Mouse (Mus musculus): Measurements from ENCODE around the gene Ppp3ca. TPM values are rescaled to one million over a fixed set of nuclear protein-coding genes. Genes with fewer than 3 reads are reported as not detected.

Ppp3ca gene
- polyA plus RNA-seq, 1 experiment: 25.3 TPM

DNA sequence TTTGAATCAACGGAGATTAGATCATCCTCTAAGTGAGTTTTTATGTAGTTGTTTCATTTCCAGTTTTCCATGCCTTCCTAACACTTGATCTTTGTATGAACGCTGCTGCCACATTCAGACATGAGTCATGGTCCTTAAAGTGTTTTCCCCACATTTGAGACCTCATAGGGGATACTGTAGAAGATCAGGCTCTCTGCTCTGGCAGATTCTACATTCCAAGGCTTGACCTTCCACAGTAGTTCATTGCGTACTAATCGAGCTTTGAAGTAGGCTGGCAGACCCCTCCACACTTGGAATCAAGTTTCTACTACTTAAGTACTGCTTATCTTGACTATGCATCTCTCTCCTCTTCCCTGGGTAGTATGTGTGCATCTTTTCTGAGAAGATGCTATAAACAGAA is 183.7 kb downstream of the Ppp3ca start:
- Histone ChIP-seq H3K4me1 (ENCODE audit: control insufficient read depth, insufficient read depth, insufficient read length, low read length) (no peaks in the 10 kb centered on the region; the same call in 1 of the 2 replicates), H3K36me3 (ENCODE audit: control insufficient read depth, insufficient read depth, low read length) (no peaks in the 10 kb centered on the region), H3K27ac (ENCODE audit: insufficient read depth, low read depth, low read length) (no peak overlapping the region), H3K27me3 (ENCODE audit: control insufficient read depth, insufficient read depth, low read length) (no peaks in the 10 kb centered on the region), H3K4me3 (ENCODE audit: low read depth, low read length) (no peak overlapping the region)
- WGBS: 76% methylated on average over 4 of the region's 4 CpGs
- TF ChIP-seq POLR2A (IDR thresholded peaks at IDR 0.05; ENCODE audit: low read depth, low read length) (no peak), CTCF (IDR thresholded peaks at IDR 0.05; ENCODE audit: extremely low read depth, insufficient read length, insufficient replicate concordance, low read depth, low read length) (no peak)

GRCm38 (mm10) chr3:136855996-136856395 is 186.1 kb downstream of the Ppp3ca start:
- 87% methylated on average over 4 of the region's 4 CpGs for WGBS

DNA sequence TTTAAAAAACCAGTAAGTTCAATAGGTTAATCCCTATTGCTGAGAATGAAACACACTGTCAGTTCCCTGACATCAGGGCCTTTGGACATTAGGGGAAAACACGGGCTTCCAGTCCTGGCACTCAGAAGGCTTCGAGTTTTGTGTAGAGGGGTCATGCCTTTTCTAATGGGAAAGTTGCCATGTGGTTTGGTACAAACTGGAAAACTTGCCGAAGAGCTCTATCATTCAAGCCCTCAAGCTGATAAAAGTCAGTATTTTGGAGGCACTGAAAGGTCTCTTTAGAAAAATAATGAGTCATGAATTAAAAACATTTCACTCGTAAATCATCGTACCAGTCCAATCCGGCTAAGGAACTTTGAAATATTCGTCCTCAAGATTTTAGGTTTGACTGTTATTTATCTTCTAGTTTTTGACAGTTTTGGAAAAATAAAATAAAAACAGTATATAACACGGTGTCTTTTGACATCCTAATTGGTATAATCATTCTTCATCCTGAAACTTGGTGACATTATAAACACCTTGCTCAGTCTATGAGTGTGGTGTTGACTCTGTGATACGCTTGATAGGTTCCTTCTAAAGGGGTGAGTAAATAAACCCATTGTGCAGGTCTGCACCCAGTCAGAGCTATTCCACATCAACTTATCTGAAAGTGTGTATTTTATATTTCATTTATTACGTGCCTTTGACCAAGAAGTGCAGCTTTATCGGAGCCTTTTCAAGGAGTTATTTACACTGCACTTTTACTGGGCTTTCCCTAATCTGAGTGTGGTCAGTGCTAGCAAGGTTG is 192.3 kb downstream of the Ppp3ca start:
- H3K36me3 ChIP-seq (ENCODE audit: control insufficient read depth, insufficient read depth, low read length): no peaks in the 10 kb centered on the region
- H3K4me1 ChIP-seq (ENCODE audit: control insufficient read depth, insufficient read depth, insufficient read length, low read length): no peaks in the 10 kb centered on the region
- 55% methylated on average over 11 of the region's 11 CpGs for WGBS
- H3K27ac ChIP-seq (ENCODE audit: insufficient read depth, low read depth, low read length): no peak overlapping the region
- no peaks in the 10 kb centered on the region for H3K27me3 ChIP-seq (ENCODE audit: control insufficient read depth, insufficient read depth, low read length)
- TF ChIP-seq POLR2A (IDR thresholded peaks at IDR 0.05; ENCODE audit: low read depth, low read length): no peak
- no peak for TF ChIP-seq CTCF (IDR thresholded peaks at IDR 0.05; ENCODE audit: extremely low read depth, insufficient read length, insufficient replicate concordance, low read depth, low read length)
- no peak overlapping the region for H3K4me3 ChIP-seq (ENCODE audit: low read depth, low read length)

More at GRCm38 (mm10) chr3:136855996-136856395, 186.1 kb downstream of the Ppp3ca start:
- Histone ChIP-seq H3K27me3 (ENCODE audit: control insufficient read depth, insufficient read depth, low read length) (no peaks in the 10 kb centered on the region), H3K4me1 (ENCODE audit: control insufficient read depth, insufficient read depth, insufficient read length, low read length) (no peaks in the 10 kb centered on the region; the same call in 1 of the 2 replicates), H3K36me3 (ENCODE audit: control insufficient read depth, insufficient read depth, low read length) (no peaks in the 10 kb centered on the region), H3K4me3 (ENCODE audit: low read depth, low read length) (no peak overlapping the region), H3K27ac (ENCODE audit: insufficient read depth, low read depth, low read length) (no peak overlapping the region)
- no peak for TF ChIP-seq POLR2A (IDR thresholded peaks at IDR 0.05; ENCODE audit: low read depth, low read length)
- no peak for TF ChIP-seq CTCF (IDR thresholded peaks at IDR 0.05; ENCODE audit: extremely low read depth, insufficient read length, insufficient replicate concordance, low read depth, low read length)

DNA sequence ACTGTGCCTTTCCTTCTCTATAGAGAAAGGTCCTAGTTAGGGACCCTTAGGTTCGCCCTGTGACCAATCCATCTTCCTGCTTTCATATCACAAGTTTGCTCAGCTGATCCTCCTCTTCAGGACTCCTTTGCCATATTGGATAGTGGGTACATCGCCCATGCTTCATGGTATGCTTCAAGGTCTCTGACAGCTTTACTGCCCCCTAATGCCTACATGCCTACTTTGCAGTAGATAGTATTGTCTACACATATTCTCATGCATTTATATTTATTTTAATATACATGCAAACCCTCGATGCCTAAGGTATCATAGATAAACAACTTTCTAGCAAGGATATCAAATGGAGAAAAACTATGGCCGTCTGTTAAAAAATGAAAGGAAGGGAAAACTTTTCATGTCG is 193.2 kb downstream of the Ppp3ca start:
- Histone ChIP-seq H3K27me3 (ENCODE audit: control insufficient read depth, insufficient read depth, low read length) (no peaks in the 10 kb centered on the region), H3K4me3 (ENCODE audit: low read depth, low read length) (no peak overlapping the region), H3K36me3 (ENCODE audit: control insufficient read depth, insufficient read depth, low read length) (no peaks in the 10 kb centered on the region), H3K4me1 (ENCODE audit: control insufficient read depth, insufficient read depth, insufficient read length, low read length) (no peaks in the 10 kb centered on the region), H3K27ac (ENCODE audit: insufficient read depth, low read depth, low read length) (no peak overlapping the region)
- 86% methylated on average over 5 of the region's 5 CpGs for WGBS
- TF ChIP-seq CTCF (IDR thresholded peaks at IDR 0.05; ENCODE audit: extremely low read depth, insufficient read length, insufficient replicate concordance, low read depth, low read length) (no peak), POLR2A (IDR thresholded peaks at IDR 0.05; ENCODE audit: low read depth, low read length) (no peak)

- Histone ChIP-seq H3K27me3 (ENCODE audit: control insufficient read depth, insufficient read depth, low read length) (no peaks in the 10 kb centered on the region), H3K4me1 (ENCODE audit: control insufficient read depth, insufficient read depth, insufficient read length, low read length) (no peaks in the 10 kb centered on the region), H3K27ac (ENCODE audit: insufficient read depth, low read depth, low read length) (no peak overlapping the region), H3K36me3 (ENCODE audit: control insufficient read depth, insufficient read depth, low read length) (peaks cover 2% of the 10 kb centered on the region; the same call in 1 of the 2 replicates), H3K4me3 (ENCODE audit: low read depth, low read length) (no peak overlapping the region)
- TF ChIP-seq POLR2A (IDR thresholded peaks at IDR 0.05; ENCODE audit: low read depth, low read length) (no peak), CTCF (IDR thresholded peaks at IDR 0.05; ENCODE audit: extremely low read depth, insufficient read length, insufficient replicate concordance, low read depth, low read length) (no peak)
Measured at GRCm38 (mm10) chr3:136864306-136864705, 194.4 kb downstream of the Ppp3ca start.

DNA sequence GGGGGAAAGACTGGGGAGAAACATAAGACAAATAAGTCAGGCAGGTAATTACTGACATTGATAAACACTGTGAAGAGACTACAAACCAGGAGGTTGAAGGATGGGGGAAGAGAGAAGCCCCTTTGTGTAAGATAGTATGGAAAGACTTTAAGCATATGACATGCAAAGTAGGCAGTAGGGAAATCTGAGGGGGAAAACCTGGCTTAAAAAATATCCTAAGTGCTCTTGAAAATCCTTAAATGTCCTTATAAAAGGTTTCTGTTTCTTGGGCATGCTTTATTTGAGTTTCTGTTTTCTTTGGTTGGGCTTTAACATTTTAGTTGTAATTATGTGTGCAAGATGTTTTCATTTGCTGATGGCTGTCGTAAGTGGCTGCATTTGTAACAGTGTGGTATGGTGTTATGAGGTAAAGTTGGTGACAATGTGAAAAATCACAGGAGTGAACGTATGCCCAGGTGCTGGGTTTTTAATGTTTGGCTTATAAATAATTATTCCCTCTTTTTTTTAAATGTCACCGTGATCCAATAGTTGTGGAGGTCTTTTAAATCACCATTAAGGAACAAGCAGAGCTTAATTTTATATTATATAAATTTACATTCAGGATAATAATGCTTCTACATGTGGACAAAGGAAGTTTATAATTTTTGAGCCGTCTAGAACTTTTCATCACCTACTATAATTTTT is 195.4 kb downstream of the Ppp3ca start:
- Histone ChIP-seq H3K4me1 (ENCODE audit: control insufficient read depth, insufficient read depth, insufficient read length, low read length) (no peaks in the 10 kb centered on the region), H3K27ac (ENCODE audit: insufficient read depth, low read depth, low read length) (no peak overlapping the region), H3K36me3 (ENCODE audit: control insufficient read depth, insufficient read depth, low read length) (peaks cover 2% of the 10 kb centered on the region; the same call in 1 of the 2 replicates), H3K4me3 (ENCODE audit: low read depth, low read length) (no peak overlapping the region), H3K27me3 (ENCODE audit: control insufficient read depth, insufficient read depth, low read length) (no peaks in the 10 kb centered on the region)
- no peak for TF ChIP-seq CTCF (IDR thresholded peaks at IDR 0.05; ENCODE audit: extremely low read depth, insufficient read length, insufficient replicate concordance, low read depth, low read length)
- no peak for TF ChIP-seq POLR2A (IDR thresholded peaks at IDR 0.05; ENCODE audit: low read depth, low read length)
- WGBS: 93% methylated on average over 4 of the region's 4 CpGs

GRCm38 (mm10) chr3:136866095-136866494 is 196.2 kb downstream of the Ppp3ca start:
- Histone ChIP-seq H3K36me3 (ENCODE audit: control insufficient read depth, insufficient read depth, low read length) (peaks cover 2% of the 10 kb centered on the region; the same call in 1 of the 2 replicates), H3K27ac (ENCODE audit: insufficient read depth, low read depth, low read length) (no peak overlapping the region), H3K27me3 (ENCODE audit: control insufficient read depth, insufficient read depth, low read length) (no peaks in the 10 kb centered on the region), H3K4me1 (ENCODE audit: control insufficient read depth, insufficient read depth, insufficient read length, low read length) (no peaks in the 10 kb centered on the region), H3K4me3 (ENCODE audit: low read depth, low read length) (no peak overlapping the region)
- TF ChIP-seq POLR2A (IDR thresholded peaks at IDR 0.05; ENCODE audit: low read depth, low read length) (no peak), CTCF (IDR thresholded peaks at IDR 0.05; ENCODE audit: extremely low read depth, insufficient read length, insufficient replicate concordance, low read depth, low read length) (no peak)
- 96% methylated on average over 3 of the region's 3 CpGs for WGBS

Measured in small intestine, adult 2 months (tissue).